Mouse (Mus musculus): ENCODE results near the gene Gm17555. TPM values are rescaled to one million over a fixed set of nuclear protein-coding genes. Genes with fewer than 3 reads are reported as not detected.

Gm17555 gene
- polyA plus RNA-seq, 1 experiment from 2014 or later = not detected

- H3K4me3 ChIP-seq (ENCODE audit: low read depth, low read length) = no peak overlapping the region
- DNase-seq (ENCODE audit: low spot score) (no peak), ATAC-seq (replicated peaks; ENCODE audit: insufficient number of reproducible peaks, low FRiP score, low TSS enrichment, low read depth) (no peak)
- no peaks in the 10 kb centered on the region for H3K36me3 ChIP-seq (replicated peaks; ENCODE audit: control insufficient read depth, insufficient read depth, low read depth, low read length)
- H3K27me3 ChIP-seq (ENCODE audit: control insufficient read depth, insufficient read depth, low read length) = no peaks in the 10 kb centered on the region
- H3K9me3 ChIP-seq (replicated peaks; ENCODE audit: control insufficient read depth, low read length) = no peaks in the 10 kb centered on the region
- no peaks in the 10 kb centered on the region for H3K4me1 ChIP-seq (ENCODE audit: control insufficient read depth, insufficient read depth, low read length)
- no peak overlapping the region for H3K9ac ChIP-seq (replicated peaks; ENCODE audit: low read length)
- no peak overlapping the region for H3K27ac ChIP-seq (replicated peaks; ENCODE audit: low read depth, low read length)
- H3K4me2 ChIP-seq (ENCODE audit: low read depth, low read length) = no peak overlapping the region
- 73% methylated on average over 12 of the region's 12 CpGs for WGBS
Observed at GRCm38 (mm10) chr2:126195631-126196356, 19.1 kb upstream of the Gm17555 start.

GRCm38 (mm10) chr2:126198971-126199370, 15.9 kb upstream of the Gm17555 start:
- Histone ChIP-seq H3K4me2 (ENCODE audit: low read depth, low read length) (no peak overlapping the region), H3K4me1 (ENCODE audit: control insufficient read depth, insufficient read depth, low read length) (no peaks in the 10 kb centered on the region), H3K27ac (replicated peaks; ENCODE audit: low read depth, low read length) (no peak overlapping the region), H3K9me3 (replicated peaks; ENCODE audit: control insufficient read depth, low read length) (no peaks in the 10 kb centered on the region), H3K36me3 (replicated peaks; ENCODE audit: control insufficient read depth, insufficient read depth, low read depth, low read length) (no peaks in the 10 kb centered on the region), H3K9ac (replicated peaks; ENCODE audit: low read length) (no peak overlapping the region), H3K27me3 (ENCODE audit: control insufficient read depth, insufficient read depth, low read length) (no peaks in the 10 kb centered on the region), H3K4me3 (ENCODE audit: low read depth, low read length) (no peak overlapping the region)
- ATAC-seq (replicated peaks; ENCODE audit: insufficient number of reproducible peaks, low FRiP score, low TSS enrichment, low read depth) (no peak), DNase-seq (ENCODE audit: low spot score) (no peak)
- WGBS = 90% methylated on average over 3 of the region's 3 CpGs

DNA sequence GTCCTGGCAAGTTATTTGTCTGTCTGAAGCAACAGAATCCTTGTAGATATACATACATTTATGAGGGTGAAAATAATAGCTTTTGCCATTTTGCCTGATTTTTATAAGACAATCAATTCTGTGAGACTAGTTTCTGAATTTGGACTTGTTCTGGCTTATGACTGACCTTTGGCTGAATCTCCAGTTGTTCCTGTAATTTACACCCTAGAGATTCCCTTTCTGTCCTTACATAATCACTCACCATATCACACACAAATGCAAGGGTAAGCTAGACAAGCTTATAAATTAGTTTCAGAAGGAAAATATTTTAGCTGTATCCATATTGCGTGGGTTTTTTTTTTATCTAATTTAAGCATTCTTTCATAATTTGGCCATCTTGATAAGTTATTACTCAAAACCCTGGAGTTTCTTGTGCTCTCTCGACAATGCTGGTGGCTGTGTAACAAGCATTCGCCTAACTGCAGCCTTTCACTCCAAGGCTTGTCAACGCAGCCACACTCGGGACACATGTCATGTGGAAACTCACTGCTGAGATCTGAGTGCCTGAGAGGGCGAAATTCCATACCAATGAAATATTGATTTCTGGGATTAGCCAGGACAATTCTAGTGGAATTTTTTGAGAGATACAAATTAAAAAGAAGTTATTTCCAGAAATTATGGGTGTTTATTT, 3.8 kb upstream of the Gm17555 start:
- DNase-seq (ENCODE audit: low spot score) (no peak), ATAC-seq (replicated peaks; ENCODE audit: insufficient number of reproducible peaks, low FRiP score, low TSS enrichment, low read depth) (no peak)
- Histone ChIP-seq H3K4me1 (ENCODE audit: control insufficient read depth, insufficient read depth, low read length) (no peaks in the 10 kb centered on the region), H3K9ac (replicated peaks; ENCODE audit: low read length) (no peak overlapping the region), H3K4me2 (ENCODE audit: low read depth, low read length) (no peak overlapping the region), H3K4me3 (ENCODE audit: low read depth, low read length) (no peak overlapping the region), H3K27me3 (ENCODE audit: control insufficient read depth, insufficient read depth, low read length) (no peaks in the 10 kb centered on the region), H3K36me3 (replicated peaks; ENCODE audit: control insufficient read depth, insufficient read depth, low read depth, low read length) (no peaks in the 10 kb centered on the region), H3K9me3 (replicated peaks; ENCODE audit: control insufficient read depth, low read length) (no peaks in the 10 kb centered on the region), H3K27ac (replicated peaks; ENCODE audit: low read depth, low read length) (no peak overlapping the region)
- WGBS = 82% methylated on average over 6 of the region's 6 CpGs

GRCm38 (mm10) chr2:126227581-126227980, 12.7 kb downstream of the Gm17555 start:
- Histone ChIP-seq H3K9me3 (replicated peaks; ENCODE audit: control insufficient read depth, low read length) (no peaks in the 10 kb centered on the region), H3K9ac (replicated peaks; ENCODE audit: low read length) (no peak overlapping the region), H3K4me2 (ENCODE audit: low read depth, low read length) (no peak overlapping the region), H3K27me3 (ENCODE audit: control insufficient read depth, insufficient read depth, low read length) (no peaks in the 10 kb centered on the region), H3K4me1 (ENCODE audit: control insufficient read depth, insufficient read depth, low read length) (no peaks in the 10 kb centered on the region), H3K36me3 (replicated peaks; ENCODE audit: control insufficient read depth, insufficient read depth, low read depth, low read length) (no peaks in the 10 kb centered on the region), H3K27ac (replicated peaks; ENCODE audit: low read depth, low read length) (no peak overlapping the region), H3K4me3 (ENCODE audit: low read depth, low read length) (no peak overlapping the region)
- ATAC-seq (replicated peaks; ENCODE audit: insufficient number of reproducible peaks, low FRiP score, low TSS enrichment, low read depth) (no peak), DNase-seq (ENCODE audit: low spot score) (no peak)
- 61% methylated on average over 4 of the region's 4 CpGs for WGBS

DNA sequence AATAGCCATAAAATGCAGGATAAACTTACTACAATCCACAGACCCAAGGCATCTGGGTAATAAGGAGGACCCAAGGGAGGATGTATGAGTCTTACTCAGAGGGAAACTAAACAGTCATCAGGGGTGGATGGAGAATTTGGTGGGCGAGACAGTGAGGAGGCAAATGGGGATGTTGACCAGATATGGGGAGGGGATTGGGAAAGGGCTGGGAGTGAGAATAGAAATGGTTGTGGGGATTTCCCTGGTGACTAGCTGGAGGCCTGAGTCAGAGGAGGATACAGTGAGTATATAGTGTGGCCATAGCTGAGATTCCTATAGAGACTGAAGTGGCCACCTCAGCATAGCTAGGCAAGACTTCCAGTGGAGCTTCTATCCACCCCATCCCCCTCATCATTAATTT, 16.8 kb downstream of the Gm17555 start:
- no peak overlapping the region for H3K27ac ChIP-seq (replicated peaks; ENCODE audit: low read depth, low read length)
- ATAC-seq (replicated peaks; ENCODE audit: insufficient number of reproducible peaks, low FRiP score, low TSS enrichment, low read depth) (no peak), DNase-seq (ENCODE audit: low spot score) (no peak)
- H3K36me3 ChIP-seq (replicated peaks; ENCODE audit: control insufficient read depth, insufficient read depth, low read depth, low read length) = no peaks in the 10 kb centered on the region
- WGBS = 69% methylated on average over 1 of the region's 1 CpGs
- H3K4me2 ChIP-seq (ENCODE audit: low read depth, low read length) = no peak overlapping the region
- no peak overlapping the region for H3K9ac ChIP-seq (replicated peaks; ENCODE audit: low read length)
- H3K9me3 ChIP-seq (replicated peaks; ENCODE audit: control insufficient read depth, low read length) = no peaks in the 10 kb centered on the region
- no peak overlapping the region for H3K4me3 ChIP-seq (ENCODE audit: low read depth, low read length)
- H3K27me3 ChIP-seq (ENCODE audit: control insufficient read depth, insufficient read depth, low read length) = no peaks in the 10 kb centered on the region
- no peaks in the 10 kb centered on the region for H3K4me1 ChIP-seq (ENCODE audit: control insufficient read depth, insufficient read depth, low read length)

GRCm38 (mm10) chr2:126236905-126237304, 22.0 kb downstream of the Gm17555 start:
- H3K9ac ChIP-seq (replicated peaks; ENCODE audit: low read length) = no peak overlapping the region
- ATAC-seq (replicated peaks; ENCODE audit: insufficient number of reproducible peaks, low FRiP score, low TSS enrichment, low read depth) (no peak), DNase-seq (ENCODE audit: low spot score) (no peak)
- no peak overlapping the region for H3K27ac ChIP-seq (replicated peaks; ENCODE audit: low read depth, low read length)
- no peak overlapping the region for H3K4me3 ChIP-seq (ENCODE audit: low read depth, low read length)
- H3K4me2 ChIP-seq (ENCODE audit: low read depth, low read length) = no peak overlapping the region
- no peaks in the 10 kb centered on the region for H3K9me3 ChIP-seq (replicated peaks; ENCODE audit: control insufficient read depth, low read length)
- H3K36me3 ChIP-seq (replicated peaks; ENCODE audit: control insufficient read depth, insufficient read depth, low read depth, low read length) = no peaks in the 10 kb centered on the region
- H3K4me1 ChIP-seq (ENCODE audit: control insufficient read depth, insufficient read depth, low read length) = no peaks in the 10 kb centered on the region
- H3K27me3 ChIP-seq (ENCODE audit: control insufficient read depth, insufficient read depth, low read length) = no peaks in the 10 kb centered on the region
- 91% methylated on average over 4 of the region's 4 CpGs for WGBS

GRCm38 (mm10) chr2:126245446-126245845, 30.5 kb downstream of the Gm17555 start:
- no peak overlapping the region for H3K9ac ChIP-seq (replicated peaks; ENCODE audit: low read length)
- no peaks in the 10 kb centered on the region for H3K36me3 ChIP-seq (replicated peaks; ENCODE audit: control insufficient read depth, insufficient read depth, low read depth, low read length)
- H3K27ac ChIP-seq (replicated peaks; ENCODE audit: low read depth, low read length) = no peak overlapping the region
- H3K27me3 ChIP-seq (ENCODE audit: control insufficient read depth, insufficient read depth, low read length) = no peaks in the 10 kb centered on the region
- no peak overlapping the region for H3K4me3 ChIP-seq (ENCODE audit: low read depth, low read length)
- peak; percentile 23 for DNase-seq (ENCODE audit: low spot score)
- no peak for ATAC-seq (replicated peaks; ENCODE audit: insufficient number of reproducible peaks, low FRiP score, low TSS enrichment, low read depth)
- no peak overlapping the region for H3K4me2 ChIP-seq (ENCODE audit: low read depth, low read length)
- H3K4me1 ChIP-seq (ENCODE audit: control insufficient read depth, insufficient read depth, low read length) = no peaks in the 10 kb centered on the region
- H3K9me3 ChIP-seq (replicated peaks; ENCODE audit: control insufficient read depth, low read length) = no peaks in the 10 kb centered on the region
- 43% methylated on average over 2 of the region's 2 CpGs for WGBS

DNA sequence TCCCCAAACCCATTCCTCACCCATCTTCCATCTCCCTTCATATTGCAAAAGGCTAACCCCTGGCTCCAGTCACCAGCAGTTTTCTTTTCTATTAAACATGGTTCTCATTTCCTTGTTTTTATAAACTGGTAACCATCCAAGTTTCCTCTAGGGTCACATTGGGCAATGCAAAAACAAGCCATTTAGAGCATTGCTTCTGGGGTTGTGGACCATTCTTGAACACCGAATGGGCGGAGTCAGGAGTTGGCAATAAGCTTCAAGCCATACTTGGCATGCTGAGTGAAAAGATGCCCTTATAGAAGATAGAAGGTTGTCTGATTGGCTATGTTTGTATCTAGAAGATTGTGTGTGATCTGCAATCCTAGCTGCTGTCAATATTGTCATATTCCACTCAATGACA, 33.6 kb downstream of the Gm17555 start:
- ATAC-seq (replicated peaks; ENCODE audit: insufficient number of reproducible peaks, low FRiP score, low TSS enrichment, low read depth) = no peak
- Histone ChIP-seq H3K27me3 (ENCODE audit: control insufficient read depth, insufficient read depth, low read length) (no peaks in the 10 kb centered on the region), H3K4me3 (ENCODE audit: low read depth, low read length) (no peak overlapping the region), H3K36me3 (replicated peaks; ENCODE audit: control insufficient read depth, insufficient read depth, low read depth, low read length) (no peaks in the 10 kb centered on the region), H3K27ac (replicated peaks; ENCODE audit: low read depth, low read length) (no peak overlapping the region), H3K4me1 (ENCODE audit: control insufficient read depth, insufficient read depth, low read length) (no peaks in the 10 kb centered on the region), H3K4me2 (ENCODE audit: low read depth, low read length) (no peak overlapping the region), H3K9me3 (replicated peaks; ENCODE audit: control insufficient read depth, low read length) (no peaks in the 10 kb centered on the region), H3K9ac (replicated peaks; ENCODE audit: low read length) (no peak overlapping the region)
- 96% methylated on average over 2 of the region's 2 CpGs for WGBS
- DNase-seq (ENCODE audit: low spot score) = no peak
